Mouse (Mus musculus) MEL (cell line): ENCODE measurements around the gene Spi1.

ENCODE experiments used
- CTCF ChIP-seq, 3 experiments: IDR thresholded peaks in 2 of 3; conservative IDR thresholded peaks in 1 of 3; 2 replicates each; pipeline ENCODE4 v1.5.1; 2011 to 2012; ENCODE audit warnings: low read length in 3 of 3, low read depth in 2 of 3, mild to moderate bottlenecking in 2 of 3, improper control_type of control experiment in 1 of 3, inconsistent platforms in 1 of 3, mixed read lengths in 1 of 3, moderate library complexity in 1 of 3; ENCODE audit not compliant: control insufficient read depth in 1 of 3, insufficient read depth in 1 of 3, poor library complexity in 1 of 3, severe bottlenecking in 1 of 3
- EP300 ChIP-seq, 2 experiments: IDR thresholded peaks; 2 replicates each; pipeline ENCODE4 v1.6.1; 2011; ENCODE audit warnings: improper control_type of control experiment in 2 of 2, low read length in 2 of 2, low read depth in 1 of 2, mild to moderate bottlenecking in 1 of 2
- JUND ChIP-seq: IDR thresholded peaks from 2 replicates; pipeline ENCODE4 v1.6.1; 2011; ENCODE audit warnings: low read depth, mild to moderate bottlenecking, improper control_type of control experiment, low read length
- POLR2A ChIP-seq, 2 experiments: IDR thresholded peaks; 2 replicates each; pipeline ENCODE4 v1.6.1; 2011 to 2012; ENCODE audit warnings: low read length in 2 of 2, mild to moderate bottlenecking in 2 of 2, control low read depth in 1 of 2, improper control_type of control experiment in 1 of 2, low read depth in 1 of 2, moderate library complexity in 1 of 2; ENCODE audit not compliant: control insufficient read depth in 1 of 2, insufficient read depth in 1 of 2, poor library complexity in 1 of 2
- TBP ChIP-seq: IDR thresholded peaks from 2 replicates; pipeline ENCODE4 v1.8.0; 2011; ENCODE audit warnings: low read depth, low read length, improper control_type of control experiment
- UBTF ChIP-seq: IDR thresholded peaks from 2 replicates; pipeline ENCODE4 v1.6.1; 2012; ENCODE audit warnings: low read depth, mild to moderate bottlenecking, inconsistent platforms, low read length, improper control_type of control experiment, moderate library complexity, borderline replicate concordance; ENCODE audit not compliant: insufficient read depth

- TF ChIP-seq TBP (no peak), UBTF (no peak), CTCF (IDR thresholded peaks at IDR 0.05 in 2 of 3, conservative IDR thresholded peaks at IDR 0.05 in 1 of 3; ENCODE audit: control insufficient read depth in 1 of 3, insufficient read depth in 1 of 3, low read depth in 2 of 3, low read length in 3 of 3, poor library complexity in 1 of 3, severe bottlenecking in 1 of 3) (no peak), EP300 (IDR thresholded peaks at IDR 0.05; ENCODE audit: low read depth in 1 of 2, low read length in 2 of 2) (no peak), POLR2A (IDR thresholded peaks at IDR 0.05; ENCODE audit: control insufficient read depth in 1 of 2, insufficient read depth in 1 of 2, low read depth in 1 of 2, low read length in 2 of 2, poor library complexity in 1 of 2) (no peak), JUND (no peak)
Measured at GRCm38 (mm10) chr2:91061849-91062481, 20.2 kb upstream of the Spi1 start.
